9 mouse cellular contexts compared by ENCODE assay signal in genomic region chr13:54945332-54945731, GRCm38 (mm10). TPM values are rescaled to one million over a fixed set of nuclear protein-coding genes. Genes with fewer than 3 reads are reported as not detected.
DNase-seq lines count a peak whose midpoint lies in the region; ATAC-seq and TF ChIP-seq lines count a peak whose summit lies in the region.
"Had no signal": no experiment of that assay in that cellular context is flagged by ENCODE, and none has a peak within 500 bp of the region (broad histone marks: within the 10 kb centered on the region; RNA-seq: fewer than 3 reads in every experiment).

No protein-coding gene starts in this region.

- H3K4me2 ChIP-seq in liver, embryonic 12.5 days: no peak overlapping the region
- H3K4me2 ChIP-seq in stomach, postnatal 0 days (replicated peaks; ENCODE audit: low read depth): no peak overlapping the region
- no peak overlapping the region for H3K4me2 ChIP-seq in intestine, embryonic 15.5 days (replicated peaks)
- no peak overlapping the region for H3K4me2 ChIP-seq in hindbrain, embryonic 14.5 days (replicated peaks)
- H3K4me2 ChIP-seq: liver, embryonic 15.5 days had no signal

- H3K27me3 ChIP-seq in liver, embryonic 12.5 days (replicated peaks): peaks cover 83% of the 10 kb centered on the region
- H3K27me3 ChIP-seq in stomach, postnatal 0 days (ENCODE audit: control insufficient read depth, insufficient read depth, low read length): peaks cover 3% of the 10 kb centered on the region; the same call in 1 of the 2 replicates
- H3K27me3 ChIP-seq in intestine, embryonic 15.5 days (replicated peaks): peaks cover 48% of the 10 kb centered on the region
- H3K27me3 ChIP-seq in hindbrain, embryonic 14.5 days (ENCODE audit: control insufficient read depth, insufficient read depth, low read length): peaks cover 32% of the 10 kb centered on the region

- no peak overlapping the region for H3K9ac ChIP-seq in liver, embryonic 12.5 days
- H3K9ac ChIP-seq in stomach, postnatal 0 days (ENCODE audit: low read length): no peak overlapping the region
- H3K9ac ChIP-seq in intestine, embryonic 15.5 days: no peak overlapping the region
- no peak overlapping the region for H3K9ac ChIP-seq in hindbrain, embryonic 14.5 days
- H3K9ac ChIP-seq: liver, embryonic 15.5 days had no signal

- no peak overlapping the region for H3K4me3 ChIP-seq in liver, embryonic 12.5 days
- no peak overlapping the region for H3K4me3 ChIP-seq in stomach, postnatal 0 days (ENCODE audit: low read depth, low read length)
- H3K4me3 ChIP-seq in intestine, embryonic 15.5 days (replicated peaks): no peak overlapping the region
- no peak overlapping the region for H3K4me3 ChIP-seq in hindbrain, embryonic 14.5 days (replicated peaks; ENCODE audit: low read length)
- H3K4me3 ChIP-seq: liver, embryonic 15.5 days had no signal

- 0 out of 2 replicates have a peak, but pooled peaks cover 13% of the 10 kb centered on the region for H3K4me1 ChIP-seq in liver, embryonic 12.5 days
- peaks cover 3% of the 10 kb centered on the region; the same call in 1 of the 2 replicates for H3K4me1 ChIP-seq in stomach, postnatal 0 days (replicated peaks; ENCODE audit: control insufficient read depth, insufficient read depth)
- peaks cover 11% of the 10 kb centered on the region for H3K4me1 ChIP-seq in intestine, embryonic 15.5 days (replicated peaks)
- H3K4me1 ChIP-seq in hindbrain, embryonic 14.5 days (replicated peaks; ENCODE audit: control insufficient read depth, insufficient read depth, low read length): peaks cover 10% of the 10 kb centered on the region

- ATAC-seq in liver, embryonic 12.5 days: no peak
- no peak for ATAC-seq in stomach, postnatal 0 days (ENCODE audit: low FRiP score, low TSS enrichment)
- ATAC-seq in intestine, embryonic 15.5 days: no peak
- no peak for ATAC-seq in hindbrain, embryonic 14.5 days (ENCODE audit: low FRiP score)
- no peak for ATAC-seq in inflammation-experienced regulatory T-cells, adult 6 months

- H3K9me3 ChIP-seq in liver, embryonic 12.5 days (replicated peaks): no peaks in the 10 kb centered on the region
- no peaks in the 10 kb centered on the region for H3K9me3 ChIP-seq in stomach, postnatal 0 days (ENCODE audit: control insufficient read depth, low read length)
- no peaks in the 10 kb centered on the region for H3K9me3 ChIP-seq in intestine, embryonic 15.5 days
- H3K9me3 ChIP-seq in hindbrain, embryonic 14.5 days (ENCODE audit: control insufficient read depth, low read length): no peaks in the 10 kb centered on the region
- H3K9me3 ChIP-seq: liver, embryonic 15.5 days had no signal

- no peak overlapping the region for H3K27ac ChIP-seq in liver, embryonic 12.5 days
- H3K27ac ChIP-seq in stomach, postnatal 0 days (replicated peaks): no peak overlapping the region
- H3K27ac ChIP-seq in intestine, embryonic 15.5 days: no peak overlapping the region
- H3K27ac ChIP-seq in hindbrain, embryonic 14.5 days: no peak overlapping the region
- H3K27ac ChIP-seq: liver, embryonic 15.5 days had no signal

- WGBS in liver, embryonic 12.5 days (ENCODE audit: insufficient replicate concordance): 10% methylated on average over 4 of the region's 4 CpGs
- 5% methylated on average over 4 of the region's 4 CpGs for WGBS in stomach, postnatal 0 days
- WGBS in intestine, embryonic 15.5 days: 6% methylated on average over 4 of the region's 4 CpGs
- WGBS in hindbrain, embryonic 14.5 days: 17% methylated on average over 4 of the region's 4 CpGs

- no peak for TF ChIP-seq CTCF in stomach, postnatal 0 days (IDR thresholded peaks at IDR 0.05; ENCODE audit: low read depth)

- DNase-seq in liver: peak; percentile 32
- peak; percentile 48 for DNase-seq in adrenal gland, postnatal 25 days
- peak; percentile 82 for DNase-seq in kidney, postnatal 10 days
- DNase-seq in stomach, postnatal 0 days (ENCODE audit: low spot score): peak; percentile 61
- DNase-seq in hindbrain, embryonic 14.5 days (ENCODE audit: low spot score): no peak

- no peak for TF ChIP-seq EP300 in stomach, postnatal 0 days (optimal IDR thresholded peaks at IDR 0.05)

- no peaks in the 10 kb centered on the region for H3K36me3 ChIP-seq in liver, embryonic 12.5 days
- no peaks in the 10 kb centered on the region for H3K36me3 ChIP-seq in stomach, postnatal 0 days (ENCODE audit: control insufficient read depth, insufficient read depth, low read length)
- no peaks in the 10 kb centered on the region for H3K36me3 ChIP-seq in intestine, embryonic 15.5 days
- H3K36me3 ChIP-seq in hindbrain, embryonic 14.5 days (replicated peaks; ENCODE audit: control insufficient read depth, insufficient read depth): no peaks in the 10 kb centered on the region
- H3K36me3 ChIP-seq: liver, embryonic 15.5 days had no signal

RNA-seq across cellular contexts. Expression of gene Unc5a, which starts 3.9 kb away (rescaled TPM):
- polyA plus RNA-seq in liver, embryonic 12.5 days (2016; fragmentation: Nextera tagmentation; extraction: Ambion mirVana): 0.97 and 1.1 TPM in 2 replicates
- 6.6 and 9.0 TPM in 2 replicates for total RNA-seq in adrenal gland, postnatal 25 days (2021)
- polyA plus RNA-seq in stomach, postnatal 0 days (2015; fragmentation: Nextera tagmentation; extraction: Ambion mirVana): 0.89 and 1.4 TPM in 2 replicates
- 2.3 and 2.4 TPM in 2 replicates for polyA plus RNA-seq in intestine, embryonic 15.5 days (2015; fragmentation: Nextera tagmentation; extraction: Ambion mirVana)
- polyA plus RNA-seq in hindbrain, embryonic 14.5 days (2014; fragmentation: Nextera tagmentation; extraction: Ambion mirVana): 15.3 and 16.9 TPM in 2 replicates
- polyA plus RNA-seq in inflammation-experienced regulatory T-cells, adult 6 months (2017; shearing (Covaris generic)): 1 to 10 TPM in 1 of 3 experiments, under 1 TPM in 2; 0.62 to 1.4 (median 0.72) TPM
